Mouse (Mus musculus): Measurements from ENCODE around the gene Spef1. TPM values are rescaled to one million over a fixed set of nuclear protein-coding genes. Genes with fewer than 3 reads are reported as not detected.

Gene Spef1
- total RNA-seq, 2 experiments from 2014 or later: 21.9 to 22.7 TPM

DNA sequence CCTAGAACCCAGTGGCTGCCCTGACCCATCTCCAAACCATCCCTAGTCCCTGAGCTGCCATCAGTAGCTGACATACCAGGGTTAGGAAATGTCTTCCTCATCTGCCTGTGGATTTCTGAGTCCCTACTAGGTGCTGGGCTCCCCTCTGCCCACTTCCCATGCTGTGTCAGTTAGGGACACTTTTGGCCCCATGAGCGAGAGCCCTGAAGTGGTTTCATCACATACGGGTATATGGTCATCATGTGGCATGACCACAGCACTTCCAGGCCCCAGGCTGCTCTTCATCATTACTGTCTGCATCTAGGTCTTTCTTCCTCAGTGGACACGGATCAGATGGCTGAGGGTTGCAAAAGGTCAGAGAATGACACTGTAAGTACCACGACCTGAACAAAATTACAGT lies 19.7 kb upstream of the Spef1 start, which contains the start of gene Ap5s1:
Gene Ap5s1, plus strand, starts transcription at position 301 of the 400 bp plus-strand sequence.
- no peak for DNase-seq (ENCODE audit: low spot score in 2 of 2)

DNA sequence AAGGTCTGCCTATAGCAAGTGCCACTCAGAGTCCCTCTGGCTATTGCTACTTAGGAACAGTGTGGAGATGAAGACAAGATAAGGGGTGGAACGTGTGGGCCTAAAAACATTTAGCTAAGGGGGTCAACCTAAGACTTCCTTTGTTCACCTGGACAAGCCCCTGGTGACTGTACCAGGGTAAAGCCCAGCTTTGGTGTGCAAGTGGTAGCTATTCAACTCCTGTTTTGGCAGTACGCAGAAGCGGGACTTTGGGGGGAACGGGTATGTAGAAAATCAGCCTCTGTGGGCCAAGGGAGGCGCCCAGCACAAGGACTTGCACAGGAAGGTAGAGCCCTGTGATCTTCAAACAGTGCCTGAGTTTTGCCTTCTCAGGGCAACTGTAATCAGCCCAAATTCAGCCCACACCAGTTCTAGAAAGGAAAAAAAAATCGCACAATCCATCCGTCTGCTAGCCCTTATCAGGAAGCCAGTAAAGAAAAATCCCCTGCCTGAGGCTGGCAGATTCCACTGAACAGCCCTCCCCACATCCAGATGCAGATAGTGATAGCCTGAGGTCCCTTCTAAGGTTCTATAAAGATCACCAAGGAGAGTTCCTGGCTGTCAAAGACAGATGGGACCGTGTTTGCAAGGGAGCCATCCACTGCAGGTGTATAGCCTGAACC lies 18.6 kb upstream of the Spef1 start:
- no peak for DNase-seq (ENCODE audit: low spot score in 2 of 2)

DNA sequence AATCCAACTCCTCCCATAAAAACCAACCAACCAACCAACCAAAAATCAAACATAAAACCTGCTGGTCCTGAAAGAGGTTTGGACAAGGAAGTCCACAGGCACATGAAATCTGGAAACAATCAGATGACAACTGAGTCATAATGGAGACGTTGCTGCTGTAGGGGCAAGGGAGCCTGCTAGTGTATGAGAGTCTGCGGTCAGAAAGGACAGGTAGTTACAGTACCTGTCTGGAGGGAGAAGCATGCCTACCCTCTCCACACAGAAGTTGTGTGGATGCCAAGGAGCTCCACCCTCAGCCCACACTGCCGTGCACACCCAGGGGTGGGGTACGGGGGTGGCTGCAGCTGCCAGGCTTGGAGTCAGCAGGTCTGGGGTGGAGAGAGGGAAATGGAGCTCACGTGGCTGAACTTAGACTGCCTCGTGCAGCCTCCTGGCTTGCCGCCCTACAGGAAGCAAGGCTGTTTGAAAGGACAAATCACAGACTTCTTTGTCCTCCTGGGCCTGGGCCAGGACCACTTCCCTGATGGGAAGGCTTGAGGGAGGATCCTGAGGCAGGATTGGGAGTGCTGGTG lies 17.4 kb upstream of the Spef1 start:
- DNase-seq (ENCODE audit: low spot score in 2 of 2): peak; percentile 84 to 87

DNA sequence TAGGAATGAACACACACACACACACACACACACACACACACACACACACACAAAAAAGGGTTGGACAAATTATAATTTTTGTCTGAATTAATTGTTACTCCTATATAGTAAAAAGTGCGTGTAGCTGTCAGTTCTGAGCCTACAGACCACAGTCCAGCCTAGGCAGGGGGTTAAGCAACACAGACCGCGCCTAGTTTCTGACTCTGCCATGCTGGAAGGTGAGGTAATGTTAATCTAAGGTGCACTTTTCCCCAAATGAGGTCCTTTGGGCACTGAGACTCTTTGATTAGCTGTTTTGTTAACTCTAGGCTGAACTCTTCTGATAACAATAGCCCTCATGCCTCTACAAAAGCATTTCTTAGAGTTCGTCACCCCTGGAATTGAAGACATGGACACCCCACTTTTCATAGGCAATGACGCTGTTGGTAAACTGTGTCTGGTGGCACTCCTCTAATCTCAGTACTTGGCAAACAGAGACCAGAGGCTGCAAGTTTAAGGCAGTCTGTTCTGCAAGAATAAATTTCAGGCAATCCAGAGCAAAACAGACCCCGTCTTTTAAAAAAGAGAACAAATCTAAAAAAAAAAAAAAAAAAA lies 16.8 kb upstream of the Spef1 start:
- no peak for DNase-seq (ENCODE audit: low spot score in 2 of 2)

DNA sequence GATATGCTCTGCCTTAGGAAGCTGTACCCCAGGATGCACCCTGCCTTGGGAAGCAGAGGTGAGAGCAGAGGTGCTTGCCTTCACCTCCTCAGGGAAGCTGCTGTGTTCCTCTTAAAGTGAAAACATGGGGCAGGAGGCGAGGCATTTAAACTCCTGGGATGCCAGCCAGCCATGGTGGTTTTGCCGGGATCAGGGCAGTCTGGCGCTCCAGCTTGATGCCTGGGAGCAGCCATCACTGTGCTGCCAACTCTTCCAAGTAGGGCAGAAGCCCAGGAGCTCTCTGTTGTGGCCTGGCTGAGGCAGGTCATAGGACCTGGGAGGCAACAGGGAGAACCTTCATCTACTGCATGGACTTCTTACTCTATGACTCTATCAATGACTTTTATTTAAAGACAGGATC lies 14.2 kb upstream of the Spef1 start:
- no peak for DNase-seq (ENCODE audit: low spot score in 2 of 2)

DNA sequence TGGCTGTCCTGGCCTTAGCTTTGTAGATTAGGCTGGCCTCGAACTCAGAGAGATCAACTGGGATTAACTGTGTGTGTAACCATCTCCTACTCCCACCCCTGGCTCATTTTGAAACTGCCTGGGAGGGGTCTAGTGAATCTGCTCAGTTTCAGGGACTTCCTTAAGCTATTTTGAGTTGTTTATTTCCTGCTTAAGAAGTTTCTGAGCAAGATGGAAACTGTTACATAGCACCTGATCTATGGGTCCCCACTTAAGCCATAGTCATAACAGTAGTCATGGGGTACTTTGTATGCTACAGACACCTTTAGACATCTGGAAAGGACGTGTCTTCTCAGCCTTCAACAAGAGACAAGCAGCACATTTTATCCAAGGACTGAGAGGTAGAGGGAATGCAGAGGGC lies 13.6 kb upstream of the Spef1 start:
- no peak for DNase-seq (ENCODE audit: low spot score in 2 of 2)

DNA sequence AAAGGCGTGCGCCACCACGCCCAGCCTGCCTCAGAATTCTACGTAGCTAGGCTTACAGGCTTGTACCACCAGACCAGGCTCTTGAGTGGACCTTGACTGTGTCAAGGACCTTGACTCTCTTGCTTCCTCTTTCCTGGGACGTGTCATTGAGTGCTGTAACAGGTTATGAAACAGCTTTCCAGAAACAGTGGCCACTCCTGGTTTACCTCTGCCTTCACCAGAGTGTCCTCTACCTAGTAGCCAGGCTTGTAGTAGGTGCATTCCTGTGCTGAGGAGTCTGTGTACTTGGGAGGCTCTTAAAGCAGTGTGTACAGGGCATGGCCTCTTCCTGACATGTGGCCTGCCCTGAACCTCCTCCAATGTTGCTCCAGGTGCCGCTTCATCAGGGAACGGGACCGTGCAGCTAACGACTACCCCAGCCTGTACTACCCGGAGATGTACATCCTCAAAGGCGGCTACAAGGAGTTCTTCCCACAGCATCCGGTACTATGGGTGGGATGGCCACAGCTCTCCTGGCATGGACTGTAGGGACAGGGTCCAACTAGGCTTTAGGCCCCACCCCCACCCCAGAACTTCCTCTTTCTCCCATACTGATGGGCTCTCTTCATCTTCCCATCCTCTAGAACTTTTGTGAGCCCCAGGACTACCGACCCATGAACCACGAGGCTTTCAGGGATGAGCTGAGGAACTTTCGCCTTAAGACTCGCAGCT lies 9.7 kb upstream of the Spef1 start:
- DNase-seq (ENCODE audit: low spot score in 2 of 2): no peak

DNA sequence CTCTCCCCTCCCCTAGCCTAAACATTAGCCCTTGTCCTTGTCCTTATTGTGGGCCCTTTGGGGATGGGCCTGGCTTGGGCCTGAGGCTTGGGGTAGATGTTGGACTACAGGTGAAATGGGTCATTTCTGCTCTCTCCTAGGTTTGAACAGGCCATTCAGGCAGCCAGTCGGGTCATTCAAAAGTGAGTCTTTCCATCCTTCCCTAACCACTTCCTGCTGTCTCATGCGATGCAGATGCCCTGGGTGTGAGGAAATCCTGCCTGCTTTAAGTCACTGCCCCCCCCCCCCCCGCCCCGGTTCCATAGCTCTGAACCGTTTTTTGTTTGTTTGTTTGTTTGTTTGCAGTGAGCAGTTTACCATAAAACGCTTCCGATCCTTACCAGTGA lies 3.9 kb upstream of the Spef1 start:
- no peak for DNase-seq (ENCODE audit: low spot score in 2 of 2)

DNA sequence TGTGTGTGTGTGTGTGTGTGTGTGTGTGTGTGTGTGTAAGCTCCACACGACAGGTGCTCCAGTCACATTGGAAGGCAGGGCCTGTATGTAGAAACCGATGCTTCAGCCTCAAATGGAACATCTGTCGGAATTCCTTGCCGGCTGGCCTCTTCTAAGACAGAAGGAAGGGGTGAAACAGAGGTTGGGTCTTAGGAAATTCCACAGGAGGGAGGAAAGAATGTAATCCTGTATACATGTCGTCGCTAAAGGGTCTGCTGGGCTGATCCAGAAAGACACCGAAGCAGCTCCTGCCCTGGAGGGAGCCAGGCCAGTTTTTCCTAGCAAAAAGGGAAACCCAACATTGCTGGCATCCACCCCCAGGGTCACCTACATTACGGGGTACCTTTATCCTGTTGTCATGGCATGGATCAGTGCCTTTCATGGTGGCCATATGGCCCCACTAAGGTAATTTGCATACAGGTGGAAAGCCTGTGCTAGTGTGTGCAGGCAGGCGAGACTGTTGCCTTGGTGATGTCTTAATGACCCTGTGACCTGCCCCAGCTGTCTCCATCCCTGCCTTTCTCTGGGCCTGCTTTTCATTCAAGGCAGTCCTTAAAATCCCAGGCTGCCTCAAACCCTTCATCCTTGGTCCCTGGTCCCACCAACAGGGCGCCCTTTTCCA lies 3.4 kb upstream of the Spef1 start:
- DNase-seq (ENCODE audit: low spot score in 2 of 2): no peak

DNA sequence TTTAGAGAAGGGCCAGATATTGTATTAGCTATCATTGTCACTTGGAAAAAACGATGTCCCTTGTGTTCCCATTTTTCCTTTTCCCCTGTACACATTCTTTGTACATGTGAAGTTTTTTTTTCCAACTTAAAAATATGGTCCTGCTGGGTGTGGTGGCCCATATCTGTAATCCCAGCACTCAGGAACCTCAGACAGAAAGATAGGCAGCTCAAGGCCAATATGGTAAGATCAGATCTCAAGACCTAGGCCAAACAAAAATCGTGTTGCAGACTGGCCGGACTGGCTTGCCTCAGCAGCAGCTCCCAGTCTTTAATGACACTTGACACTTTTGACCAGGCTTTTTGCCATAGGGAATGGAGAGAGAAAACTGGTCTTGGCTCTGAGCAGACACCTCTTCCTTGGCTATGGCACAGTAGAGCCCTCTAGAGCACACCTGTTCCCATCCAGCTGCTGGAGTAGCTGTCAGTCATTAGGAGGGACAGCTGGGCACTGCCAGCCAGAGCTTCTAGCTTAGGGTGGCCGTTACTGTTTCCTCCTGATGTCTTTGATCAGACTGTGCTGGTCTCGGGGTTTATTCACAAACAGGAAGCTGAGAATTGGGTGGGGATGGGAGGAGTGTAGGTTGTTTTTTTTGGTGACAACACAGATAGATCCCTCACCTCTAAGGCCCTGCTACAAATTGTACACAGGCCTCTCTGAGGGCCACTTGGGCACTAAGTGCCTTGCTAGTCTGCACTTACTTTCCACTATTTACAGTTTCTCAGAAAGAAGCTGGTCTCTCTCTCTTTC lies 2.6 kb upstream of the Spef1 start:
- no peak for DNase-seq (ENCODE audit: low spot score in 2 of 2)

DNA sequence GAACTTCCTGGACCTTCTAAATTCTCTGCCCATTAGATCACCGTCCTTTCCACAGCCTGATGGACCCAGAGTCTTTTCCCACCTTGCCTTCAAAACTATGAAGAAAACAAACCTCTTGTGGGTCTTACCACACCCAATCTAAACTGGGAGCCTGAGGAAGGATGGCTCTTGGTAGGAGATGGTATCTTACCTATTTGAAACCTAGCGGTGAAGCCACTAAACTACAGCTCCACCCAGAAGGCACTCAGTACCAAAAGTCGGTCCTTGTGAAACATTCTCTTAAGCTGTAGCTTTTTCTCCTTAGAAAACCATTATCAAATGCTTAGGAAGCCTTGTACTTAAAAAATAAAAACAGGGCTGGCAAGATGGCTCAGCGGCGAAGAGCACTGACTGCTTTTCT lies 1.2 kb upstream of the Spef1 start:
- no peak for DNase-seq (ENCODE audit: low spot score in 2 of 2)

DNA sequence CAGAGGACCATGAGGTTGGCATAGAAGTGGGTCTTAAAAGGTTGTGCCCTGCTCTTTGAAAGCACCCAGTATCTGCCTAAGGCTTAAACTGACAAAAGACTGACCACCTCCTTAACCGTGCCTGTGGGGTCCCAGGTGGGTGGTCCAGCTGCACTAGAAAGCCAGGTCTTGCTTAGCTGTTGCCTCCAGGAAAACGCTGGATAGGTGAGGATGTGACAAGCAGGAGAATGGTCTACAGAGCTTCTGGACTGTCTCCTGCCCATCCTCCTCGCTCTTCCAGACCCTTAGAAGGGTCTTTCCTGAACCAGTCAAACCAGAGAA lies 480 bp upstream of the Spef1 start:
- DNase-seq (ENCODE audit: low spot score in 2 of 2): no peak

DNA sequence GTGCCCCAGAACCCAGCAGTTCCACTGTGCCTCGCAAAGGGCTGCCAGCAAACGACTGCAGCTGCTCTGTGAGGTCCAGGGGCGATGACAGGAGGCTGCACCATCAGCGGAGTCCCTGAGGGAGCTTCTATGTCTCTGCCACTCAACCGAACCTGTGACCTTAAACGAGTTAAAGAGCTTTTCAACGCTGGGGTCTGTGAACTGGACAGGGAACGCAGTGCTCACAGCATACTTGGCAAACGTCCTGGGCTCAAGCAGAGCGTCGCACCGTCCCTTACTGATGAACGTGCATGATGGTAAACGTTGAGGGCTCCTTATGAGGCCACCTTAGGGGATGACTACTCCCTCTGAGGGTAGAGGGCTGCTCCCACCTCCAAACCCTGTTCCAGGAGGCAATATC lies 739 bp downstream of the Spef1 start:
- no peak for DNase-seq (ENCODE audit: low spot score in 2 of 2)

DNA sequence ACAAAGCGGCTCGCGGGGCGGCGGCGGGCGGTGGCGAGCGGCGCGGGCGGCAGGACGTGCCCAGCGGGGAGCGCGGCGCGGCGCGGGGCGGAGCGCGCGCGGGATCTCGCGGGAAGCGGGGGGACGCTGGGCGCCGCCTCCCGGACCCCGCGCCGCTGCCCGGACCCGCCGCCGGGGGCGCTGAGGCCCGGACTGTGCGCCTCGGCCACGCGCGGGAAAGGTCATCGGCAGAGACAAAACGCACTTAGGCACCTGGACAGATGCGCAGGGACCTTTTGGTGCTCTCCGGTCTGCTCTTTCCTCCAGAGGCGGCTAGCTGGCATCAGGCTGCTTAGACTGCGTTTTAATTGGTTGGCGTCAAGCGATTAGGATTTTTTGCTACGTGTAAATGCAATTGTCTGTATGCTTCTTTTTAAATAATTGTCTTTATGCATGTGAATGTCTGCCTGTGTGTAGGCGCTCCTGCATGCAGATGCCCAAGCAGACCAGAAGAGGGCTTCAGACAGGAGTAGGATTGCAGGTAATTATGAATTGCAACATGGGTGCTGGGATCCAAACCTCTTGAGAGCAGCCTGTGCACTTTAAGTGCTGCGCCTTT lies 7.0 kb downstream of the Spef1 start, which contains the start of gene Cenpb:
Gene Cenpb, minus strand, starts transcription at position 78 of the 598 bp plus-strand sequence.
- peak; percentile 84 to 92 for DNase-seq (ENCODE audit: low spot score in 2 of 2)

DNA sequence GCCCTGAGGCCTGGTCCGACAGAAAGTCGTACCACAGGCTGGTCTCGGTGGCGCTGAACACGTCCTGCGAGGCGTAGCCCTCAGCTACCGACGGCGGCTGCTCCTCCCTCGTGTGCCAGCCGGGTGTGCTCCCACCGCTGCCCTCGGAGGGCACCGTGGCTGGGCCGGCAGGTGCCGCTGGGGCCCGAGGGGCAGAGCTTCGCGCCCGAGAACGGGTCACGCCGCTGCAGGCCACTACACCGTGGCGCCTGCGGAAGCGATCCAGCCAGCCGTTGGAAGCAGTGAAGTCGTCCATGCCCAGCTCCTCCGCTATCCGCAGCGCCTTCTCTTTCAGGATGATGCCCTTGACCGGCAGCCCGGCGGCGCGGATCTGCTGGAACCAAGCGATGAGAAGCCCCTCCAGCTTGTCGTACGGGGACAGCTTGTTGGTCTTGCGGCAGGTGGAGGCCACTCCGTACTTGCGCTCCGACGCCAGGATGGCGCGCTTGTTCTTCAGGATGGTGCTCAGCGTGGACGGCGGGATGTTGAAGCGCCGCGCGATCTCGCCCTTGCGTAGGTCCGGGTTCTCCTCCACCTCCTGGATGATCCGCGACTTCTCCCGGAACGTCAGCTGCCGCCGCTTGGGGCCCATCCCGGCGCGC lies 7.7 kb downstream of the Spef1 start:
- DNase-seq (ENCODE audit: low spot score in 2 of 2): peak; percentile 69 to 73

DNA sequence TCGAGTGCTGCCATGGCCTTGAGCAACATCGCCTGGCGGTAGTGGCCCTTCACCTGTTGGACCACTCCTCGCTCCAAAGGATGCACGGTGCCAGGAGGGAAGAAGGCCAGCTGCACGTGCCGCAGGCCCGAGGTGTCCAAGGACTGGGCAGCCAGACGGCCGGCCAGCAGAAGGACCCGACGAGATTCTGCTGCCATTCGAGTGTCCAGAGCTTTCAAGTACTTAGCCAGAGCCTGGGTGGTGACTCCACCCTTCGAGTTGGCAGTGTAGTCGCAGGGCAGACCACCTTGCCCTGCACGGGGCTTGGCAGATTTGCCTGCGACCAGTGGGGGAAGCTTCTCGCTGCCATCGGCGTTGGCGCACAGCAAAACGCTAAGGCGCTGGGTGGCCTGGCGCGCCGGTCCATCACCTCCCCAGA lies 8.2 kb downstream of the Spef1 start:
- peak; percentile 45 to 48 for DNase-seq (ENCODE audit: low spot score in 2 of 2)

DNA sequence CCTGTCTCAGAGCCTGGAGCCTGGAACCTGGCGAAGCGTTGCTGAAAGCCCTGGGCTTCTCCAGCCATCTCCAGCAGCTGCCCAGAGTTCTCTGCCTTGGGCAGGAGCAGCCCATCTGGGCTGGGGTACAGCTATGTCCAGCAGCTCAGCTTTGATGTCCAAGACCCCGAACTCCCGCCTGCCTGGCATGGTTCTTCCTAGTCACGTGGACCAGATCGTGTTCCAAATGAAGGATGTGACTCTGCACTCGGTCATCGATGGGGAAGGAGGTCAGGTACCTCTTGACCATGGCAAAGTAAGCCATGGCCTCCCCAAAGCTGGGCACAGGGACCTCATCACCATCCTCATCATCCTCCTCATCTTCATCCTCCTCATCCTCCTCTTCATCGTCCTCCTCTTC lies 9.2 kb downstream of the Spef1 start:
- DNase-seq (ENCODE audit: low spot score in 2 of 2): no peak

DNA sequence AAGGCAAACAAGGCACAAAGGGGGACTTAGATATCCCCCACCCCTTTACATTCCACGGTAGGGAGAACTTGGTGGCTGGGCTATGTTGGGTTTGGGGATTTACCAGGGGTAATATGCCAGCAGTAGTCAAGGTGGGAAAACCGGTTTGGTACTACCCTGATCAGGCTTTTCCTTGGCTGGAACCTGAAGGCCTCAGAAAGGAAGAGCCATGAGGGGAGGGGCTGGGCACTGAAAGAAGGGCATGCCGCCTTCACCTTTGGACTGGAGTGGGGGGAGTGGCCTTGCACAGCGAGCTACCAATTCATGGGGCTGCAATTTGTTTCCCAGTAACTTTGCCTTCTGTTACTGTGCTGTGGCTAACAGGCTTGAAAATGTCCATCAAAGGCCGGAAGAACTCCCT lies 10.6 kb downstream of the Spef1 start:
- DNase-seq (ENCODE audit: low spot score in 2 of 2): no peak

DNA sequence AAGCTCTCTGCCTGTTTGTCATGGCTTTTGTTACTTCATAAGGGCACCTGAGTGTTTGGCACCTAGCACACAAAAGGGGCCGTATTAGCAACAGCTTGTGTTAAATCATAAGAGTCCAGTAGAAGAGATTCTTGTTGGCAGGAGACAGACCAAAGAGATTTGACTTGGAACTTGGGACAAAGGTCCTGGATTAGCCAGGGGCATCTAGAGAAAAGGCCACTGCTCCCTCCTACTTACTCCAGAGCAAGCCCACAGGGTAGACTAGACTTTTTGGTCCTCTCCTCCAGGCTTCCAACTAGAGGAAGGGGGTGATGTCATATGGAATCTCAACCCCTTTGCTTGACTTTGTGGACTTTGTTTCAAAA lies 11.2 kb downstream of the Spef1 start:
- no peak for DNase-seq (ENCODE audit: low spot score in 2 of 2)

DNA sequence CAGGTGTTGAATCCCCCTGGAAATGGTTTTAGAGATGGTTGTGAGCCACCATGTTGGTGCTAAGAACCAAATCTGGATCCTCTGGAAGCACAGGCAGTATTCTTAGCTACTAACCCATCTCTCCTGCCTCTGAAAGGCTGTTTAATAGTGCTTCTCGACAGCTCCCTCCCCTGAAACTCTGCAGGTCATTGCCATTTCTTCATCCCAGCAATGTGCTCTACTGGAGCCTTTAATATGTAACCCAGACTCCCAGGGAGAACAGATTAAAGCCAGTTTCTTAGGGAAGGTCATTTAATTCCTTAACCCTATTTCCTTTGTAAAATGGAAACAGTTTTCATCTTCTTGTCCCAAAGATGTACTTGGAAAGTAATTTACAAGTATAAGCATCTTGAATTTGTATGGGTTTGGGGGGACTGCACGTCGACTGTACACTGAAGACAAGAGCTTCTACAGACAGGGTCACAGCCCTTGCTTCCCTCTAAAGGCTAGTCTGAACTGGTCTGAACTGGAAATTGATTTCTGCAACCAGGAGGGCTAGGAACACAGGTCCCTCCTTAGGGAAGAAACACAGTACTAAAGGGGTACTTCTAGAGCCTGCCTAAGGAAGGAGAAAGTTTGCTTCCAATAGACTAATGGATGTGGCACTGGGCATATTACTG lies 11.7 kb downstream of the Spef1 start:
- no peak for DNase-seq (ENCODE audit: low spot score in 2 of 2)

All from layer of hippocampus, postnatal 10 days (tissue).